Mouse (Mus musculus) liver, embryonic 13.5 days (tissue): ENCODE measurements around the gene Slc4a1ap. TPM values are rescaled to one million over a fixed set of nuclear protein-coding genes. Genes with fewer than 3 reads are reported as not detected.

ENCODE experiments used
- ATAC-seq: fragments of 200-750 bp; cut with Nextera tagmentation; 2 replicates; pipeline ENCODE4 v1.8.0; 2017; ENCODE audit warnings: low read depth, mild to moderate bottlenecking, moderate number of reproducible peaks, moderate library complexity
- DNase-seq: peaks from one replicate; pipeline ENCODE4 v3.0.0; 2022
- H3K27ac ChIP-seq: fragments of 300-500 bp; sonication (generic); 2 replicates; pipeline ENCODE4 v1.5.1; 2015; ENCODE audit warnings: moderate library complexity, mild to moderate bottlenecking, inconsistent platforms
- H3K27me3 ChIP-seq: fragments of 300-500 bp; sonication (generic); 2 replicates; pipeline ENCODE4 v1.6.1; 2015; ENCODE audit warnings: mild to moderate bottlenecking, inconsistent platforms
- H3K36me3 ChIP-seq: fragments of 300-500 bp; sonication (generic); 2 replicates; pipeline ENCODE4 v1.6.1; 2015; ENCODE audit warnings: mild to moderate bottlenecking, inconsistent platforms
- H3K4me1 ChIP-seq: fragments of 300-500 bp; sonication (generic); replicated peaks from 2 replicates; pipeline ENCODE4 v1.6.1; 2015; ENCODE audit warnings: inconsistent platforms
- H3K4me2 ChIP-seq: fragments of 300-500 bp; sonication (generic); 2 replicates; pipeline ENCODE4 v1.6.1; 2015; ENCODE audit warnings: inconsistent platforms, mild to moderate bottlenecking, moderate library complexity
- H3K4me3 ChIP-seq: fragments of 300-500 bp; sonication (generic); replicated peaks from 2 replicates; pipeline ENCODE4 v1.5.1; 2015; ENCODE audit warnings: mild to moderate bottlenecking, inconsistent platforms
- H3K9ac ChIP-seq: fragments of 300-500 bp; sonication (generic); 2 replicates; pipeline ENCODE4 v1.6.1; 2015; ENCODE audit warnings: mild to moderate bottlenecking, inconsistent platforms
- H3K9me3 ChIP-seq: fragments of 300-500 bp; sonication (generic); replicated peaks from 2 replicates; pipeline ENCODE4 v1.6.1; 2016; ENCODE audit warnings: inconsistent platforms
- WGBS: fragments of 180-500 bp; shearing (Covaris S2); methylation state at CpG from one replicate; pipeline ENCODE4 v1.1.7; 2015; ENCODE audit not compliant: insufficient replicate concordance; 5-methylcytosine and 5-hydroxymethylcytosine counted together
- polyA plus RNA-seq: library from polyadenylated mRNA; unstranded; fragments of >200 nt; fragmentation: Nextera tagmentation; extraction: Ambion mirVana; gene quantifications from 2 replicates; pipeline ENCODE4 v1.2.1, GENCODE M21; 2015

Slc4a1ap gene
- 14.7 and 15.7 TPM in 2 replicates for polyA plus RNA-seq

DNA sequence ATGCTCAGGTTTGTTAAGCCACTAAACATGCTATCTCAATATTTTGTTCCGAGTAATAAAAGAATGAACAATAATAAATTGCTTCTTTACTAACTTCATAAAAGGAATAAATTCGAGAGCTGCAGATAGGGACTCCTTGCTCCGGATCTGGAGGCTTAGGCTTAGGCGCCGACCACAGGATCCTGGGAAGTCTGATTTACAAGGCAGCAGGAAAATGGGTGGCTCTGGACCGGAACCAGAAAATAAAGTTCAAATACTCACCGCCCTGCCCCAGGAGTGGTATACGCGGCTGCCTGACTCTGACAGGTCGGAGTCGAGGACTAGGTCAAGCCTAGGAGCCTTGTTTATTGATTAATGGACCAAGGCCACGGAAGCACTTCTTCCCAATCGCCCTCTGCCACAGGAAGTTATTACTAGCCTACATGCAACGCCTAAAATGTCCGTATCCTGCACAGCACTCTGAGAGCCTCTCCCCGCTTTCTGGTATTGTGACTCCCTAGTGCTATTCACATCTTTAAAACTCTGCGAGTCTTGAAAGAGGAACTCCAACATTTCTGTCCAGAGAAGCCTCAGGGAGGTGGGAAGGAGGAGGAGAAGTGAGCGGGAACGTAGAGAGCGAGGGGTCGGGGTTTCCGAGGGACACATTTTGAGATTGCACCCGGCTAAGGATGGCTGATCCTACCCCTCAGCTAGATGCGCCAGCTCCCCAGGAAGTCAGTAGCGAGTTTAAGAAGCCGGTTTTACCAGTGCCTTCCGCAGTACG is at the start of gene Slc4a1ap:
TSS of gene Slc4a1ap (plus strand) at position 642 of the 763 bp plus-strand sequence.
- DNase-seq (peak; percentile 65), ATAC-seq (peak; percentile 85)
- Histone ChIP-seq H3K9ac (peak within 1 kb of the TSS; percentile 92), H3K4me2 (peak within 1 kb of the TSS; percentile 94), H3K4me3 (peak within 1 kb of the TSS; percentile 94), H3K27ac (peak within 1 kb of the TSS; percentile 77), H3K27me3 (no peaks in the 10 kb centered on the region), H3K36me3 (peaks cover 28% of the 10 kb centered on the region), H3K4me1 (peaks cover 31% of the 10 kb centered on the region), H3K9me3 (no peaks in the 10 kb centered on the region)
- under 1% methylated on average over 28 of the region's 28 CpGs for WGBS

- peaks cover 70% of the 10 kb centered on the region for H3K36me3 ChIP-seq
- DNase-seq (no peak), ATAC-seq (no peak)
- H3K4me1 ChIP-seq, result no peaks in the 10 kb centered on the region
- no peak overlapping the region for H3K4me2 ChIP-seq
- no peak overlapping the region for H3K4me3 ChIP-seq
- 82% methylated on average over 4 of the region's 4 CpGs for WGBS
- H3K27me3 ChIP-seq, result no peaks in the 10 kb centered on the region
- H3K9ac ChIP-seq, result no peak overlapping the region
- H3K9me3 ChIP-seq, result no peaks in the 10 kb centered on the region
- no peak overlapping the region for H3K27ac ChIP-seq
Observed at GRCm38 (mm10) chr5:31480536-31480935, 46.3 kb upstream of the Slc4a1ap start.

- Histone ChIP-seq H3K27me3 (peaks cover under 1% of the 10 kb centered on the region; the same call in 1 of the 2 replicates), H3K4me1 (no peaks in the 10 kb centered on the region), H3K36me3 (peaks cover 23% of the 10 kb centered on the region), H3K9ac (no peak within 1 kb of the TSS), H3K9me3 (no peaks in the 10 kb centered on the region), H3K4me2 (no peak within 1 kb of the TSS), H3K4me3 (no peak within 1 kb of the TSS), H3K27ac (no peak within 1 kb of the TSS)
- 77% methylated on average over 3 of the region's 3 CpGs for WGBS
- ATAC-seq (no peak), DNase-seq (no peak)
Observed at GRCm38 (mm10) chr5:31485440-31485839, 41.4 kb upstream of the Slc4a1ap start, which contains the start of gene 4930548H24Rik. Gene 4930548H24Rik, plus strand, starts transcription at chr5:31485740.

- Histone ChIP-seq H3K4me1 (no peaks in the 10 kb centered on the region), H3K4me2 (no peak overlapping the region), H3K27me3 (peaks cover 5% of the 10 kb centered on the region), H3K4me3 (no peak overlapping the region), H3K36me3 (no peaks in the 10 kb centered on the region), H3K9me3 (no peaks in the 10 kb centered on the region), H3K27ac (no peak overlapping the region), H3K9ac (no peak overlapping the region)
- DNase-seq, result no peak
- ATAC-seq, result no peak
- 65% methylated on average over 3 of the region's 3 CpGs for WGBS
Observed at GRCm38 (mm10) chr5:31487889-31488288, 38.9 kb upstream of the Slc4a1ap start.

DNA sequence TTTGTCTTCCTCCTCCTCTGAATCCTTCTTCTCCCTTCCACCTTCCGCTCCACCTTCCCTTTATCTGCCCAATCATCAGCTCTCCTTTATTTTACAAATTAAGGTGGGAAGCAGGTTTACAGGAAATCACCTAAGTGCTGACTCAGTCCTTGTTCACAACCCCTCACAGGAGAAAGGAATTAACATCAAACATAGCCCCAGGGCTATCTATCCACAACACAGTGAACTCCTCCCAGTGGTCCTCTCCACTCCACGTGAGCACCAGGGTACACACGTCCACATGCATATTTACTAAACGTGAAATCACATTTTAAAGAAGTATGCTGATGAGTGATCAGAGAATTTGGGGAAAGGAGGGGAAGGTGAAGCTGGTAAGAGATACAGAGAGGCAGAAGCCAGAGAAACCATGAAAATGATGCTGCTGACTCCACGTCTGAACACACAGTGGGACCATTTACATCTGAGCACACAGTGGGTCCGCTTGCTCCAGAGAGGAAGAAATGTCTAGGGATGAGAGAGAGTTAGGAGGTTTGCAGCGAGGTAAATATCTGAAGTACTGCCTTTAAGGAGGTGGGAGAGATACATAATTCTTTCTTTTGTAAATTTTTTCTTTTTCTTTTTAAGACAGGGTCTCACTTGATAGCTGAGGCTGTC is 37.6 kb upstream of the Slc4a1ap start:
- H3K4me2 ChIP-seq, result no peak overlapping the region
- peaks cover 10% of the 10 kb centered on the region for H3K27me3 ChIP-seq
- no peak overlapping the region for H3K4me3 ChIP-seq
- peaks cover 5% of the 10 kb centered on the region for H3K4me1 ChIP-seq
- H3K9ac ChIP-seq, result no peak overlapping the region
- H3K9me3 ChIP-seq, result no peaks in the 10 kb centered on the region
- no peak for DNase-seq
- no peaks in the 10 kb centered on the region for H3K36me3 ChIP-seq
- H3K27ac ChIP-seq, result no peak overlapping the region
- ATAC-seq, result no peak
- WGBS, result 55% methylated on average over 7 of the region's 7 CpGs

GRCm38 (mm10) chr5:31492031-31492430 is 34.8 kb upstream of the Slc4a1ap start:
- Histone ChIP-seq H3K9ac (no peak overlapping the region), H3K4me2 (no peak overlapping the region), H3K4me3 (no peak overlapping the region), H3K27ac (no peak overlapping the region), H3K36me3 (peaks cover 11% of the 10 kb centered on the region), H3K9me3 (no peaks in the 10 kb centered on the region), H3K4me1 (peaks cover 17% of the 10 kb centered on the region), H3K27me3 (peaks cover 10% of the 10 kb centered on the region)
- WGBS, result 66% methylated on average over 1 of the region's 1 CpGs
- no peak for ATAC-seq
- no peak for DNase-seq

DNA sequence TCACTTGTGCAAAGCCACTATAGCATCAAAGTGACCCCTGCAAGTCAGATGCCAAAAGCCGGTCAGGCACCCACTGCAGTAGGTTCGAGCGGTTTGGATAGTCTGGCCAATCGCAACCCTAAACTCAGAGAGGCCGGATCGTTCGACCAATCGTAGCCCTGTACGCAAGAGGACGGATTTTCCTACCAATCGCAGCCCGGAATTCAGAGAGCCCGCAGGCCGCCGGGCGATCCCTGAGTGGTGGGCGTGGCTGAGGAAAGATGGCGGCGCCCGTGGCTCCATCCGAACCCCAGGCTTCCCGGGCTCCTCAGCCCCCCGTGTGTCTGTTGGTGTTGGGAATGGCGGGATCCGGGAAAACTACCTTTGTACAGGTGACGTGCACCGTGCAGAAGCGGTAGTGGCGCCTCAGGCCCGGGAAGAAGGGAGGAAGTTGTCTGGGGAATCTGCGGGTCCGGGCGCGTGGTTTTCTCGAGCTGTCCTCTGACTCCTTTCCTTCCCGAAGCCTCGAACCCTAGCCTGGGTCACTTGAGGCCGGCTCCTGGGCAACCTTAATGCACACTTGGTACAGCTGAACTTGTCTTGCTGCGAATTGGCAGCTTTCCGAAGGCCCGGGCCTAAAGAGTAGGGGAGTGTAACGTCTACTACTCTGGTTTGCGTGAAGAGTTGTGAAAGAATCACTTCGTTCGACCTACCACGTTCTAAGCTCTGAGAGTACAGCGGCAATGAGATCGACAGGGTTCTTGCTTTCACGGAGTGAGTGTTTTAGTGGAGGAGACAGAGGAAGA is 32.1 kb upstream of the Slc4a1ap start, which contains the start of gene Gpn1:
TSS of gene Gpn1 (plus strand) at position 229 of the 785 bp plus-strand sequence.
- H3K9ac ChIP-seq, result peak within 1 kb of the TSS; percentile 81
- H3K4me2 ChIP-seq, result peak within 1 kb of the TSS; percentile 84
- under 1% methylated on average over 49 of the region's 49 CpGs for WGBS
- peak; percentile 86 for DNase-seq
- H3K9me3 ChIP-seq, result no peaks in the 10 kb centered on the region
- peaks cover 17% of the 10 kb centered on the region for H3K4me1 ChIP-seq
- ATAC-seq, result peak; percentile 100
- H3K27ac ChIP-seq, result no peak within 1 kb of the TSS
- peaks cover 33% of the 10 kb centered on the region for H3K36me3 ChIP-seq
- peaks cover 10% of the 10 kb centered on the region for H3K27me3 ChIP-seq
- H3K4me3 ChIP-seq, result peak within 1 kb of the TSS; percentile 82

DNA sequence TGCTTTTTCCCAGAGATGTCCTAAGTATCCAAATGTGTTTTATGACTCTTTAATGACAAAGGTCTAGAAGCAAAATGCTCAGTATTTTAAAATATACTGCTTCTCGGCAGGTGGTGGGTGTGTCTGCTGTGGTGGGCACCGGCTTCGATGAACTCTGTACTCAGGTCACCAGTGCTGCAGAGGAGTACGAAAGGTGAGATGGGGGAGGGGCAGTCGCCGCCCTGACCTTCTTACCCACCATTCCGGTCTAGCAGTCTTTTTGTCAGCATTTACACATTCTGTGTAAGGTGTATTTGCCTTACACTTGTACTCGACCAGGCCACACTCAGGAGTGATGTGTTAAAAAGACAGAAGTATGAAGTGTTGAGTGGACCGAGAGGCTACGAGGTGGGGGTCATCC is 22.0 kb upstream of the Slc4a1ap start:
- Histone ChIP-seq H3K4me2 (no peak overlapping the region), H3K4me3 (no peak overlapping the region), H3K27me3 (no peaks in the 10 kb centered on the region), H3K9me3 (no peaks in the 10 kb centered on the region), H3K4me1 (0 out of 2 replicates have a peak, but pooled peaks cover 4% of the 10 kb centered on the region), H3K36me3 (peaks cover 87% of the 10 kb centered on the region), H3K9ac (no peak overlapping the region), H3K27ac (no peak overlapping the region)
- ATAC-seq, result no peak
- 81% methylated on average over 10 of the region's 10 CpGs for WGBS
- no peak for DNase-seq

DNA sequence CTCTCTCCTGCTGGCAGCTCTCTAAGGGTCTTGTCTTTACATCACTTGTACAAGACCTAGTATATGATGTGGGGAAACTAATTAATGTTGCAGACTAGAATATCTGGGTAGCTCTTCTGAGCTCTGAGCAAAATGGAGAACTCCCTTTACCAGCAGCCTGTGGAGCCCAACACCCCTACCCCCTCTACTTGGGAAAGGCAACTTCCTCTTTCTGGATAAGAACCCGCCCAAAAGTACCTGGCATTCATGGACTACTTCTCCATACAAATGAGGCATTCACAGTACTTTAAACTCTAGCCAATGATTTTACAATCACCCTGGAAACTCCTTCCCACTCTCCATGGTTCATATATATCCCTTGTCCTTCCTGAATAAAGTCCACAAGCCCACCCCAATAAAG is 14.3 kb upstream of the Slc4a1ap start:
- Histone ChIP-seq H3K36me3 (peaks cover 89% of the 10 kb centered on the region), H3K4me1 (no peaks in the 10 kb centered on the region), H3K9me3 (no peaks in the 10 kb centered on the region), H3K4me2 (no peak overlapping the region), H3K27ac (no peak overlapping the region), H3K4me3 (no peak overlapping the region), H3K9ac (no peak overlapping the region), H3K27me3 (no peaks in the 10 kb centered on the region)
- ATAC-seq (no peak), DNase-seq (no peak)
- WGBS, result 25% methylated on average over 1 of the region's 1 CpGs

- peaks cover 7% of the 10 kb centered on the region for H3K4me1 ChIP-seq
- H3K27ac ChIP-seq, result no peak overlapping the region
- WGBS, result 76% methylated on average over 6 of the region's 6 CpGs
- H3K4me3 ChIP-seq, result no peak overlapping the region
- H3K27me3 ChIP-seq, result no peaks in the 10 kb centered on the region
- ATAC-seq (no peak), DNase-seq (no peak)
- no peak overlapping the region for H3K4me2 ChIP-seq
- H3K36me3 ChIP-seq, result peaks cover 66% of the 10 kb centered on the region
- H3K9ac ChIP-seq, result no peak overlapping the region
- no peaks in the 10 kb centered on the region for H3K9me3 ChIP-seq
Observed at GRCm38 (mm10) chr5:31520556-31520955, 6.2 kb upstream of the Slc4a1ap start.

DNA sequence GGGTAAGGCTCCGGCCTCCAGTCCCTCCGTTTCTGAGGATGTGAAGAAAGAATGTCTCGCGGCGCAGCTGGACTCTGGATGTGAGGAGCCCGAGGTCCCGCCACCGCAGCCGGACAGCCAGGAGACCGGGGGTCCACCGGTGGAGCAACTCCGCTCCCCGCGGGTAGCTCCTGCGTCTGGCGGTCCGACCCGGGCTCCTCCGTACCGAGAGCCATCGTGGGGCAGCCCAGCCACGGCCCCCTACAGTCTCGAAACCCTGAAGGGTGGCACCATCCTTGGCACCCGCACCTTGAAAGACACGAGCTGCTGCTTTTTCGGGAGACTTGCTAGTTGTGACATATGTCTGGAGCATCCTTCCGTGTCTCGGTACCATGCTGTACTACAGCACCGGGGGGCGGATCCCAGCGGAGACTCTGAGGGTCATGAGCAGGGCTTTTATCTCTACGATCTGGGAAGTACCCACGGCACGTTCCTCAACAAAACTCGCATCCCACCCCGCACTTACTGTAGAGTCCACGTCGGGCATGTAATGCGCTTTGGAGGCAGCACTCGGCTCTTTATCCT is 404 bp downstream of the Slc4a1ap start:
- 2% methylated on average over 40 of the region's 40 CpGs for WGBS
- peaks cover 30% of the 10 kb centered on the region for H3K36me3 ChIP-seq
- H3K4me3 ChIP-seq, result peak overlapping the region; percentile 94
- no peaks in the 10 kb centered on the region for H3K9me3 ChIP-seq
- DNase-seq, result peak; percentile 17
- peaks cover 31% of the 10 kb centered on the region for H3K4me1 ChIP-seq
- peak; percentile 46 for ATAC-seq
- H3K27ac ChIP-seq, result peak overlapping the region; percentile 77
- peak overlapping the region; percentile 94 for H3K4me2 ChIP-seq
- H3K9ac ChIP-seq, result peak overlapping the region; percentile 92
- H3K27me3 ChIP-seq, result no peaks in the 10 kb centered on the region
